Mouse (Mus musculus): ENCODE results near the gene Ift22. TPM values are rescaled to one million over a fixed set of nuclear protein-coding genes. Genes with fewer than 3 reads are reported as not detected.

The Ift22 gene
- 35.9 and 41.4 TPM in 2 replicates for polyA plus RNA-seq (2015; fragmentation: Nextera tagmentation; extraction: Ambion mirVana)

- H3K36me3 ChIP-seq (ENCODE audit: control insufficient read depth, insufficient read depth): peaks cover 4% of the 10 kb centered on the region; the same call in 1 of the 2 replicates
- no peaks in the 10 kb centered on the region for H3K27me3 ChIP-seq (ENCODE audit: control insufficient read depth, insufficient read depth, low read length)
- H3K27ac ChIP-seq (ENCODE audit: low read length): no peak within 1 kb of the TSS
- peak within 1 kb of the TSS; percentile 87 for H3K4me3 ChIP-seq (ENCODE audit: low read length)
- peaks cover 8% of the 10 kb centered on the region for H3K4me1 ChIP-seq (ENCODE audit: control insufficient read depth, insufficient read depth, low read length)
- peak within 1 kb of the TSS; percentile 81 for H3K9ac ChIP-seq (ENCODE audit: low read length)
- H3K9me3 ChIP-seq (replicated peaks; ENCODE audit: control insufficient read depth, low read length): 0 out of 2 replicates have a peak, but pooled peaks cover 2% of the 10 kb centered on the region
- peak; percentile 93 for ATAC-seq (replicated peaks; ENCODE audit: extremely low read depth, insufficient read depth, low FRiP score)
- WGBS: 7% methylated on average over 32 of the region's 32 CpGs
- H3K4me2 ChIP-seq (ENCODE audit: low read depth, low read length): peak within 1 kb of the TSS; percentile 70
These were observed at the start of gene Ift22 for GRCm38 (mm10) chr5:136907991-136908857. Gene Ift22, plus strand, starts transcription at chr5:136908150.

- Histone ChIP-seq H3K4me2 (ENCODE audit: low read depth, low read length) (peak overlapping the region; percentile 41), H3K9me3 (replicated peaks; ENCODE audit: control insufficient read depth, low read length) (no peaks in the 10 kb centered on the region), H3K27me3 (ENCODE audit: control insufficient read depth, insufficient read depth, low read length) (peaks cover 4% of the 10 kb centered on the region; the same call in 1 of the 2 replicates), H3K27ac (ENCODE audit: low read length) (no peak overlapping the region), H3K4me1 (ENCODE audit: control insufficient read depth, insufficient read depth, low read length) (peaks cover 17% of the 10 kb centered on the region), H3K36me3 (ENCODE audit: control insufficient read depth, insufficient read depth) (no peaks in the 10 kb centered on the region), H3K4me3 (ENCODE audit: low read length) (no peak overlapping the region), H3K9ac (ENCODE audit: low read length) (no peak overlapping the region)
- 25% methylated on average over 20 of the region's 20 CpGs for WGBS
- ATAC-seq (replicated peaks; ENCODE audit: extremely low read depth, insufficient read depth, low FRiP score): no peak
These were observed 46.6 kb upstream of the Ift22 start for GRCm38 (mm10) chr5:136861191-136861940.

- H3K4me3 ChIP-seq (ENCODE audit: low read length): no peak overlapping the region
- peaks cover 4% of the 10 kb centered on the region; the same call in 1 of the 2 replicates for H3K27me3 ChIP-seq (ENCODE audit: control insufficient read depth, insufficient read depth, low read length)
- 57% methylated on average over 4 of the region's 4 CpGs for WGBS
- no peak for ATAC-seq (replicated peaks; ENCODE audit: extremely low read depth, insufficient read depth, low FRiP score)
- H3K9ac ChIP-seq (ENCODE audit: low read length): no peak overlapping the region
- no peak overlapping the region for H3K27ac ChIP-seq (ENCODE audit: low read length)
- no peaks in the 10 kb centered on the region for H3K9me3 ChIP-seq (replicated peaks; ENCODE audit: control insufficient read depth, low read length)
- no peak overlapping the region for H3K4me2 ChIP-seq (ENCODE audit: low read depth, low read length)
- peaks cover 17% of the 10 kb centered on the region for H3K4me1 ChIP-seq (ENCODE audit: control insufficient read depth, insufficient read depth, low read length)
- no peaks in the 10 kb centered on the region for H3K36me3 ChIP-seq (ENCODE audit: control insufficient read depth, insufficient read depth)
These were observed 45.1 kb upstream of the Ift22 start for GRCm38 (mm10) chr5:136862806-136863205.

GRCm38 (mm10) chr5:136863276-136863675 is 44.7 kb upstream of the Ift22 start:
- H3K9me3 ChIP-seq (replicated peaks; ENCODE audit: control insufficient read depth, low read length): no peaks in the 10 kb centered on the region
- peaks cover 17% of the 10 kb centered on the region for H3K4me1 ChIP-seq (ENCODE audit: control insufficient read depth, insufficient read depth, low read length)
- H3K4me3 ChIP-seq (ENCODE audit: low read length): no peak overlapping the region
- WGBS: 60% methylated on average over 9 of the region's 9 CpGs
- ATAC-seq (replicated peaks; ENCODE audit: extremely low read depth, insufficient read depth, low FRiP score): no peak
- no peak overlapping the region for H3K4me2 ChIP-seq (ENCODE audit: low read depth, low read length)
- H3K27ac ChIP-seq (ENCODE audit: low read length): peak overlapping the region; percentile 79
- H3K9ac ChIP-seq (ENCODE audit: low read length): no peak overlapping the region
- no peaks in the 10 kb centered on the region for H3K36me3 ChIP-seq (ENCODE audit: control insufficient read depth, insufficient read depth)
- H3K27me3 ChIP-seq (ENCODE audit: control insufficient read depth, insufficient read depth, low read length): peaks cover 4% of the 10 kb centered on the region; the same call in 1 of the 2 replicates

GRCm38 (mm10) chr5:136863961-136864674 is 43.8 kb upstream of the Ift22 start:
- Histone ChIP-seq H3K9ac (ENCODE audit: low read length) (0 out of 2 replicates have a peak overlapping the region, but pooled peaks have one; percentile 0), H3K27me3 (ENCODE audit: control insufficient read depth, insufficient read depth, low read length) (peaks cover 4% of the 10 kb centered on the region; the same call in 1 of the 2 replicates), H3K27ac (ENCODE audit: low read length) (peak overlapping the region; percentile 79), H3K4me1 (ENCODE audit: control insufficient read depth, insufficient read depth, low read length) (peaks cover 17% of the 10 kb centered on the region), H3K4me2 (ENCODE audit: low read depth, low read length) (peak overlapping the region; percentile 39), H3K4me3 (ENCODE audit: low read length) (no peak overlapping the region), H3K36me3 (ENCODE audit: control insufficient read depth, insufficient read depth) (no peaks in the 10 kb centered on the region), H3K9me3 (replicated peaks; ENCODE audit: control insufficient read depth, low read length) (no peaks in the 10 kb centered on the region)
- peak; percentile 85 for ATAC-seq (replicated peaks; ENCODE audit: extremely low read depth, insufficient read depth, low FRiP score)
- WGBS: 6% methylated on average over 14 of the region's 14 CpGs

- no peaks in the 10 kb centered on the region for H3K9me3 ChIP-seq (replicated peaks; ENCODE audit: control insufficient read depth, low read length)
- peaks cover 17% of the 10 kb centered on the region for H3K4me1 ChIP-seq (ENCODE audit: control insufficient read depth, insufficient read depth, low read length)
- H3K36me3 ChIP-seq (ENCODE audit: control insufficient read depth, insufficient read depth): no peaks in the 10 kb centered on the region
- ATAC-seq (replicated peaks; ENCODE audit: extremely low read depth, insufficient read depth, low FRiP score): no peak
- WGBS: 71% methylated on average over 5 of the region's 5 CpGs
- H3K4me2 ChIP-seq (ENCODE audit: low read depth, low read length): no peak overlapping the region
- H3K9ac ChIP-seq (ENCODE audit: low read length): no peak overlapping the region
- no peak overlapping the region for H3K4me3 ChIP-seq (ENCODE audit: low read length)
- H3K27ac ChIP-seq (ENCODE audit: low read length): no peak overlapping the region
- H3K27me3 ChIP-seq (ENCODE audit: control insufficient read depth, insufficient read depth, low read length): peaks cover 2% of the 10 kb centered on the region; the same call in 1 of the 2 replicates
These were observed 40.2 kb upstream of the Ift22 start for GRCm38 (mm10) chr5:136867706-136868105.

- no peaks in the 10 kb centered on the region for H3K27me3 ChIP-seq (ENCODE audit: control insufficient read depth, insufficient read depth, low read length)
- no peak overlapping the region for H3K4me2 ChIP-seq (ENCODE audit: low read depth, low read length)
- 0 out of 2 replicates have a peak overlapping the region, but pooled peaks have one; percentile 34 for H3K27ac ChIP-seq (ENCODE audit: low read length)
- no peak overlapping the region for H3K4me3 ChIP-seq (ENCODE audit: low read length)
- H3K36me3 ChIP-seq (ENCODE audit: control insufficient read depth, insufficient read depth): no peaks in the 10 kb centered on the region
- H3K9me3 ChIP-seq (replicated peaks; ENCODE audit: control insufficient read depth, low read length): no peaks in the 10 kb centered on the region
- no peak; the same call in 1 of the 2 replicates for ATAC-seq (replicated peaks; ENCODE audit: extremely low read depth, insufficient read depth, low FRiP score)
- WGBS: 50% methylated on average over 10 of the region's 10 CpGs
- no peak overlapping the region for H3K9ac ChIP-seq (ENCODE audit: low read length)
- H3K4me1 ChIP-seq (ENCODE audit: control insufficient read depth, insufficient read depth, low read length): no peaks in the 10 kb centered on the region; the same call in 1 of the 2 replicates
These were observed 38.4 kb upstream of the Ift22 start for GRCm38 (mm10) chr5:136869451-136870114.

- no peaks in the 10 kb centered on the region for H3K27me3 ChIP-seq (ENCODE audit: control insufficient read depth, insufficient read depth, low read length)
- no peaks in the 10 kb centered on the region for H3K4me1 ChIP-seq (ENCODE audit: control insufficient read depth, insufficient read depth, low read length)
- H3K9me3 ChIP-seq (replicated peaks; ENCODE audit: control insufficient read depth, low read length): no peaks in the 10 kb centered on the region
- H3K36me3 ChIP-seq (ENCODE audit: control insufficient read depth, insufficient read depth): no peaks in the 10 kb centered on the region
- no peak overlapping the region for H3K4me2 ChIP-seq (ENCODE audit: low read depth, low read length)
- ATAC-seq (replicated peaks; ENCODE audit: extremely low read depth, insufficient read depth, low FRiP score): no peak
- H3K4me3 ChIP-seq (ENCODE audit: low read length): no peak overlapping the region
- WGBS: 76% methylated on average over 8 of the region's 8 CpGs
- H3K27ac ChIP-seq (ENCODE audit: low read length): no peak overlapping the region
- no peak overlapping the region for H3K9ac ChIP-seq (ENCODE audit: low read length)
These were observed 35.5 kb upstream of the Ift22 start for GRCm38 (mm10) chr5:136872417-136872816.

Data from heart, embryonic 16.5 days (tissue).